Mouse (Mus musculus) lung, postnatal 0 days (tissue): ENCODE results near the gene Ccdc82.

ENCODE experiments used
- CTCF ChIP-seq: IDR thresholded peaks from 2 replicates; pipeline ENCODE4 v1.5.1; 2016; ENCODE audit warnings: antibody characterized with exemption, mild to moderate bottlenecking
- EP300 ChIP-seq: IDR thresholded peaks from 2 replicates; pipeline ENCODE4 v1.6.1; 2016; ENCODE audit warnings: antibody characterized with exemption, mild to moderate bottlenecking, control low read depth

- TF ChIP-seq EP300 (no peak), CTCF (no peak)
Observed at GRCm38 (mm10) chr9:13225872-13226271, 20.9 kb upstream of the Ccdc82 start.
